Mouse (Mus musculus) ES-Bruce4 (cell line): ENCODE measurements around the gene Ggt5. TPM values are rescaled to one million over a fixed set of nuclear protein-coding genes. Genes with fewer than 3 reads are reported as not detected.

Source experiments
- H3K27ac ChIP-seq: 2 replicates; pipeline ENCODE4 v1.5.1; 2012; ENCODE audit warnings: low read length, inconsistent platforms; ENCODE audit not compliant: insufficient read depth
- H3K27me3 ChIP-seq: 2 replicates; pipeline ENCODE4 v1.6.1; 2012; ENCODE audit warnings: mild to moderate bottlenecking, low read length, inconsistent platforms; ENCODE audit not compliant: control insufficient read depth, poor library complexity, insufficient read depth, severe bottlenecking
- H3K36me3 ChIP-seq: 2 replicates; pipeline ENCODE4 v1.6.1; 2012; ENCODE audit warnings: inconsistent platforms, mild to moderate bottlenecking, low read length, moderate library complexity; ENCODE audit not compliant: control insufficient read depth, poor library complexity, insufficient read depth, severe bottlenecking
- H3K4me1 ChIP-seq: one replicate; pipeline ENCODE4 v1.8.1; 2011; ENCODE audit warnings: low read length; ENCODE audit not compliant: control insufficient read depth, insufficient read depth
- H3K4me3 ChIP-seq: 2 replicates; pipeline ENCODE4 v1.5.1; 2011; ENCODE audit warnings: low read depth, mild to moderate bottlenecking, low read length
- H3K9ac ChIP-seq: 2 replicates; pipeline ENCODE4 v1.6.1; 2012; ENCODE audit warnings: low read depth, mild to moderate bottlenecking, inconsistent platforms; ENCODE audit not compliant: poor library complexity, severe bottlenecking
- H3K9me3 ChIP-seq: replicated peaks from 2 replicates; pipeline ENCODE4 v1.6.1; 2012; ENCODE audit warnings: mild to moderate bottlenecking, low read length, inconsistent platforms; ENCODE audit not compliant: control insufficient read depth, poor library complexity, insufficient read depth, severe bottlenecking
- CTCF ChIP-seq: IDR thresholded peaks from one replicate; pipeline ENCODE4 v1.8.1; 2011; ENCODE audit warnings: low read depth, low read length
- EP300 ChIP-seq: IDR thresholded peaks from 2 replicates; pipeline ENCODE4 v1.6.1; 2011; ENCODE audit warnings: low read depth, low read length; ENCODE audit not compliant: insufficient read depth
- POLR2A ChIP-seq: IDR thresholded peaks from one replicate; pipeline ENCODE4 v1.8.1; 2011; ENCODE audit warnings: low read length; ENCODE audit not compliant: insufficient read depth
- polyA plus RNA-seq: library from polyadenylated mRNA; stranded (reverse); fragments of >200 nt; gene quantifications from 2 replicates; pipeline ENCODE4 v1.2.4, GENCODE M21; 2011; ENCODE audit warnings: low read depth; ENCODE audit not compliant: missing spikeins, insufficient read depth, insufficient read length

Gene Ggt5
- 0.81 and 0.90 TPM in 2 replicates for polyA plus RNA-seq

GRCm38 (mm10) chr10:75589129-75589528 is at the start of gene Ggt5:
TSS of gene Ggt5 (plus strand) at chr10:75589340.
- Histone ChIP-seq H3K27me3 (no peaks in the 10 kb centered on the region), H3K36me3 (no peaks in the 10 kb centered on the region), H3K4me1 (no peaks in the 10 kb centered on the region), H3K27ac (no peak within 1 kb of the TSS), H3K9ac (no peak within 1 kb of the TSS), H3K9me3 (no peaks in the 10 kb centered on the region), H3K4me3 (no peak within 1 kb of the TSS)
- TF ChIP-seq POLR2A (no peak), CTCF (no peak), EP300 (no peak)

DNA sequence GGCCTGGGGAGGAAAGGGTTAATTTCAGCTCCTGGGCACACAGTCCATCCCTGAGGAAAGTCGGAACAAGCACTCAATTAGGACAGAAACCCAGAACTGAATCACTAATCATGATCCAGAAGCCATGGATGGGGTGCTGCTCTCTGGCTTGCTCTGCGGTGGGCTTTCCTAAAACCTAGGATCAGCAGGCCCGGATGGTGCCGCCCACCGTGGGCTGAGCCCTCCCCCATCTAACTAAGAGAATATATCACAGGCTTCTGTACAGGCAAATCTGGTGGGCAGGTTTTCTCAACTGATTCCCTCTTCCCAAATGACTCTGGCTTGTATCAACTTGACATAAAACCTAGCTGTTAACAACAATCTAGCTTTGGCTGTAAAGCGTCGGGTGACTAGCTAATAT is 41.2 kb upstream of the Ggt5 start:
- no peak for TF ChIP-seq CTCF
- TF ChIP-seq POLR2A = no peak
- no peak for TF ChIP-seq EP300
- Histone ChIP-seq H3K27ac (no peak overlapping the region), H3K4me1 (no peaks in the 10 kb centered on the region), H3K36me3 (no peaks in the 10 kb centered on the region), H3K9ac (no peak overlapping the region), H3K4me3 (no peak overlapping the region), H3K9me3 (no peaks in the 10 kb centered on the region), H3K27me3 (no peaks in the 10 kb centered on the region)

GRCm38 (mm10) chr10:75548486-75548885 is 40.7 kb upstream of the Ggt5 start:
- H3K9ac ChIP-seq = no peak overlapping the region

DNA sequence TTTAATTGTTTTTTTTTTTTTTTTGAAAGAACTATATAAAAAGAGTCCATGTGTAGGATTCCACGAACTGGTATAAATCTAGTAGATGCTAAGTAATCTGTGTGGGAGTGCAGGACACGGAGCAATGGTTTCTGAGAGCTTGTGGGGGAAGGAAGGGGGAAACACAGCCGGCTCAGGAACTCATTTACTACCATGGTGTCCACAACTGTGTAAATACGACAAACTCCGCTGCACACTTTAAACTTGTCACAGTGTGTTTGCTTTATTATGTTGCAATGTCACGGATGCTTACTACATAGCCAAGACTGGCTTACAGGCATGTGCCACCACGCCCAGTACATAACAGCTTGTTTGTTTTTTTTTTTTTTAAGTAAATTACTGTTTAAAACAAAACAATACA is 39.3 kb upstream of the Ggt5 start:
- H3K9ac ChIP-seq = no peak overlapping the region
- no peaks in the 10 kb centered on the region for H3K9me3 ChIP-seq
- H3K27me3 ChIP-seq = no peaks in the 10 kb centered on the region
- no peaks in the 10 kb centered on the region for H3K36me3 ChIP-seq
- no peak overlapping the region for H3K27ac ChIP-seq
- no peak overlapping the region for H3K4me3 ChIP-seq
- TF ChIP-seq EP300 = no peak
- TF ChIP-seq POLR2A = no peak
- no peak for TF ChIP-seq CTCF
- no peaks in the 10 kb centered on the region for H3K4me1 ChIP-seq

More at GRCm38 (mm10) chr10:75548486-75548885, 40.7 kb upstream of the Ggt5 start:
- Histone ChIP-seq H3K9me3 (no peaks in the 10 kb centered on the region), H3K27ac (no peak overlapping the region), H3K4me1 (no peaks in the 10 kb centered on the region), H3K27me3 (no peaks in the 10 kb centered on the region), H3K4me3 (no peak overlapping the region), H3K36me3 (no peaks in the 10 kb centered on the region)
- TF ChIP-seq POLR2A (no peak), EP300 (no peak), CTCF (no peak)

GRCm38 (mm10) chr10:75551175-75551574 is 38.0 kb upstream of the Ggt5 start:
- H3K36me3 ChIP-seq = no peaks in the 10 kb centered on the region
- no peaks in the 10 kb centered on the region for H3K9me3 ChIP-seq
- no peak for TF ChIP-seq POLR2A
- no peaks in the 10 kb centered on the region for H3K4me1 ChIP-seq
- H3K27ac ChIP-seq = no peak overlapping the region
- H3K9ac ChIP-seq = no peak overlapping the region
- no peaks in the 10 kb centered on the region for H3K27me3 ChIP-seq
- H3K4me3 ChIP-seq = no peak overlapping the region

DNA sequence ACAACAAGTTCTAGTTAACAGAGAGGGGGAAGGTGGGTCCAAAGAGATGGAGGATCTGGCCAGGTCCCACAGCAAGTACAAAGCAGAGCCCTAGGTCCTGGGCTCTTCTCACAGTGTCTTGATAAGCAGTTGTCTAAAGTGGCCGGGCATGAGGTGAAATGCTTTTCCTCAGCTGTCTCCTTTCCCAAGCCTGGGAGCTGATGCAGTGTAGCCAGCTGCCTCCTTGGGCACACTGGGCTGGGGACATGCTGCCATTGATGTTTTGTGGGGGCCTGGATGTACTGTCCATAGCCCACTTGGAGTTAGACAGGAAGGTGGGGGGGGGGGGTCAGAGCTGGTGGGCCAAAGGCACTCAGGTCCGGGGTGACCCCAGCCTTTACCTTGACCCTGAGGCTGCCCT is 37.0 kb upstream of the Ggt5 start:
- H3K27ac ChIP-seq = no peak overlapping the region
- no peaks in the 10 kb centered on the region for H3K9me3 ChIP-seq
- no peak overlapping the region for H3K9ac ChIP-seq
- H3K27me3 ChIP-seq = no peaks in the 10 kb centered on the region
- H3K36me3 ChIP-seq = no peaks in the 10 kb centered on the region
- no peaks in the 10 kb centered on the region for H3K4me1 ChIP-seq
- no peak for TF ChIP-seq POLR2A
- no peak for TF ChIP-seq EP300
- no peak for TF ChIP-seq CTCF
- H3K4me3 ChIP-seq = no peak overlapping the region
